Mouse (Mus musculus): ENCODE data around the gene Rspo4.

Rspo4 gene

DNA sequence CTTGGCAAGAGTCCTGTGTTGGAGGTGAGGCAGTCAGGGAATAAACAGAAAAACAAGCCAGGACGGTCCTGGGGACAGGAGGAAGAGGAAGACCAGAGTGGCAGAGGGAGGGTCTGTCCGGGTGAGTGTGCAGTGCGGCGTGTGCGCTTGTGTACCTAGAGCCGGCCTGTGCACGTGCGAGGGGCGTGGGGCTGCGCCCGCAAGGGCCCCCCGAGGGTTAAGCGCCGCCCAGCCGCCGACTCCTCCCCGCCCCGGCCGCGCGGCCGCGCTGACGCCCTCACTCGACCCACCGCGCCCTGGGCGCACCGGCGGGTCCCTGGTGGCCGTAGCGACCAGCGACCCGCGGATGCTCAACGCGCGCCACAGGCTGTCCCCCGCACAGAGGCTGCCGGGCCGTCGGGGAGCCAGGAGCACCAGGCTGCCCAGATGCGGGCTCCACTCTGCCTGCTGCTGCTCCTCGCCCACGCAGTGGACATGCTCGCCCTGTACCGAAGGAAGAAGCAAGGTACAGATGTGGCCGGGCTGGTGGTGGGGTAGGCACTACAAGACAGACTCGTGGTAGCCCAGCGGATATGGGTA, at the start of gene Rspo4:
TSS of gene Rspo4 (plus strand) at position 280 of the 579 bp plus-strand sequence.
- DNase-seq, result no peak

DNA sequence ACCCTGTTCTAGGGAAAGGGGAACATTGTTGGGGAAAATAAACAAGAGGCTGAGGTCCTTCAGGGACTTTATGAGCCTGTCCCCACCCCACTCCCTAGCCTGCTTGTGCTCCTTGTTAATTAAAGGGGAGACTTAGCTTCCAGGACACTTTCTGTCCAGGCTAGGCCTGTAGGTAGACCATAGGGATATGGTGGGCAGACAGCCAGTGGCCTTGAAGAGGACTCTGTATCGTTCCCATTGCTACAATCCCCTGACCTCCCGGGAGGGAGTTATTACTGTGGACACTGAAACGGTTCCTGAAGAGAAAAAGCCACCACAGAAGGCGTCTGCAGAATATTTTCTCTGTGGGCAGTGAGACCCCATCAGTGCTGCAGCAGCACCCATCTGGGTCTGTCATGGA, 27.1 kb upstream of the Rspo4 start:
- no peak for DNase-seq

DNA sequence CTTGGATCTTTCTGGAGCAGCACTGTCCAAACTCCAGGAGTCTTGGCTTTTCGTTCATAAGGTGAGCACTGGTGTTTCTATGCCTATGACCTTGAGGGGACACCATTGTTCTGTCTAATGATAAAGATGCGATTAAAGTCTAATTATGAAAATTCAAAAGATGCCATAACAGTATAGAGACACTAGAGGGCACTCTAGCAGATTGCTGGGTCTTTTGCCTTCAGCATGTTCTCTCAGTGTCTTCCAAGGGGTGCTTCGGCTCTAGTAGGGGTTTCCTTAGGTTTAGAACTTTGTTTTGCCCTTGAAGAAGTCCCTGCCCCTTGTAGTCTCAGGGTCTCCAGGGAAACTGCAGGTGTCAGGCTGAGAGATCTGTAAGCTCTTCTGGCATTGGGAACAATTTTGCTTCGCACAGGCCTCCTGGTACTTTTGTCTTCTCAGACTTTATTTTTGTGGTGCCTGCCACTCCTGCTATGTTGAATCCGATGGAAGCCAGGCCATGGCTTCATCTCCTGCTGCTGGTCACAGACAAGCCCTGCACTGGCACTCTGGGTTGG, 19.6 kb downstream of the Rspo4 start:
- no peak for DNase-seq

DNA sequence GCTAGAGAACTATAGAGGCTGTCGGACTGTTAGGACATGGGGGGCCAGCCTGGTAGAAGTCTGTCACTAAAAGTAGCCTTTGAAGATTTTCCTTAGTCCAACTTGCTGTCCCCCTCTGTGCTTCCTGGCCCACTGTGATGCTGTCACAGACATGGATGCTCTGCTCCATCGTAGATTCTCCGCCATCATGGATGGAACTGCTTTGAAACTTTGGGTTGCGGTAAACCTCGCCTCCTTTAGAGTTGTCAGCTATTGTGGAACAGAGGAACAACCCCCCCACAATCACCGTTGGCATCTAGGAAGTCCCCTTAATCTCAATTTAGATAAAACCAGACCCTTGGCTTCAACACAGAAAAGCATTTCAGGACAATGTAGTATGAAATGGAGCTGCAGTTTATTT, 22.2 kb downstream of the Rspo4 start:
- no peak for DNase-seq

DNA sequence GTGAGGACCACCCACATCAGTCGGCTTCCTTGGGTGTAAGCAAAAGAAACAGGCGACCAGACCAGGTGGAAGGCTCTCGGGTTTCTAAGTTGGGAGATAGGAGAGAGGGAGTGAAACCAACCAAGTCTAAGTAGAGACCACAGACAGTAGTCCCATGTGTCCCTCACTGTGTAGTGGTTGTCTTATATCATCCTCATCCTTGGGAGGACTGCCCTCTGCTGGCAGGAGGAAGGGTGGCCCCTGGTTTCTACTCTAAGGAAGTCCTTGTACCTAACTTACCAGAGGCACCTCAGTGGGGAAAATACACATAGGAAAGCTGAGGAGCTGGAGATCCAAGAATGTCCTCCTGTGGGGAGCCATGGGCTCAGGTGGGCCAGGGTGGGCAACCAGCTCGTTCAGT, 23.8 kb downstream of the Rspo4 start:
- DNase-seq, result peak; percentile 49

DNA sequence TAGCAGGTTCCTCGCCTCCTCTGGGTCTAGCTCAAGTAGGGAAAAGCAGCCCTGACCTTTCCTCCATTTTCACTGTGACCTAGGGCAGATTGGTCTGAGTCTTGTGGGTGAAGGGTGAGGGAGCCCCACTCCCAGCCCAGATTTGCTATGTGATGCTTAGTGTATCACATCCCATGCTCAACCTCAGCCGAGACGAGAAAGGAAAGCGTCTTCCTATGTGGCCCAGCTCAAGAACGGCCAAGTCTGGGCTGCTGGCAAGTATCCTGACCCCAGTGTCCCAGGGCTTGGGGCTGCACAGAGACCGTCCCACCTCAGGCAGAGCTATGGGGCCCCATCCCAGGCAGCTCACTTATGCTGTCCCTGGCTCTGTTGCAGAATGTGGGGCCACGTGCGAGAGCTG, 25.5 kb downstream of the Rspo4 start:
- no peak for DNase-seq

DNA sequence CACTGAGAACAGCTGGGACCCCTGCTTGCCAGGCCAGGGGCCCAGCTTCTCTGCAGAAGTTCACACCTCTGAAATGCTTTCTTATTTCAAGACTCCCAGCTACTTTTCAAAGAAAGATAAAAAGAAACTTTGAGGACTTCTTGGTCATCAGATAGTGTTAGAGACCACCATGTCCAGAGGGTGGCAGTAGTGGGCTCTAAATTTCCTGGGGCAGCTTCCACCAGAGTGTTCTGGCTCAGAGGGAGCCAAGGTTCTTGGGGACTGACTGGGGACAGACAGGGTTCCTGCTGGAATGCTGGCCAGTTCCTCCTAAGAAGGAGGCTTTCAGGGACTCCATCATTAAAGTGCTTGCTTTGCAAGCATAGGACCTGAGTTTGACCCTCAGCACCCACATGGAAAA, 31.8 kb downstream of the Rspo4 start:
- no peak for DNase-seq

DNA sequence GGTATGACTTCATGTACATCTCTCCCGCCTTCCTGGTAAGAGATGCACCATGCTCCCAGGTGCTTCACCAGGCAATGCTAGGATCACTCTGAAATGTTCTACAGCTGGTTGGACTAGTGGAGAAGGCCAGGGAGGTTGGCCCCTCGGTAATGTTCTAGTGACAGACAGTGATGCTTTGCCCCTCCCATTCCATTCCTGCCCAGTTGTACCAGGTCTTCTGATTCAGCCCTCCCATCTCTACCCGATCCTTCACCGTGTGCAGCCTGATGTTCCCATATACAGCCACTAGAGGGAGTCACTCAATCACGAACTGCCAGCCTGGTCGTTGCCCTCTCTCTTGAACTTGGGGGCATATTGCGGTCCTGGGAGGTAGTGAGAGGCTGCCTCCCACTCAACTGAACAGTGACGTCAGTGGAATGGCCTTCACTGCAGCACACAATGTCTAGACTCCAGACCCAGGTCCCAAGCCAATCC, 33.3 kb downstream of the Rspo4 start:
- DNase-seq, result peak; percentile 48

DNA sequence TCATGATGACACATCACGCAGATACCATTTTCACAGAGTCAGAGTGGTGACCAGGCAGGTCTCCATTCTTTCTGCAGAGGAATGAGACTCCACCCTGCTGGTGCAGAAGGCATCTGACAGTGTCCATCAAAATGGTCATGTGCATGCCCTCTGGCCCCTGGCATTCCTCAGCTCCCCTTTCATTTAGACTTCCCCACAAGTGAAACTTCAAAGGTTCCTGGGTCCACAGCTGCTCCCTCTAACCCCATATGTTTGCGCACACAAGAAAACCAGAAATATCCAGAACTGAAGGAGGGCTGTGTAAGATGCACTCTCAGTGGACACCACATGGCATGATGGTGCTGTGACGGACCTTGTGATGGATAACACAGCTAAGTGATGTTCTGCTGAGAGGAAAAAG, 35.9 kb downstream of the Rspo4 start:
- DNase-seq, result no peak

DNA sequence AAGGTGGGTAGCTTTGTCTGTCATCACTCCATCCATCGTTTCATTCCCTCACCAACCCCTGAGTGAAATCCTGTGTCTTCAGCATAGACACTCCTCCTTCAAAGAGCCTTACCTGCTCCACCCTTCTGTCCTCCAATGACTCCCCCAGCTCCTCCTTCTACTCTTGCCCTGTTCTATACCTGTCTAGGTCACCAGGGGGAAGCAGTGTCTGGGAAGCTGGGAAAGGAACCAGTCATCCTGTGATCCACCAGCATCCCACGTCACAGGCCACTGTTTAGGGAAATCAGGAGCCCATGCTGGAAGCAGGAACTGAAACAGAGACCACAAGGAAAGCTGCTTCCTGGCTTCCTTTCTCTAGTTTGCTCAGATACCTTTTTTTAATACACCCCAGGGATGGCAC, 37.0 kb downstream of the Rspo4 start:
- no peak for DNase-seq

DNA sequence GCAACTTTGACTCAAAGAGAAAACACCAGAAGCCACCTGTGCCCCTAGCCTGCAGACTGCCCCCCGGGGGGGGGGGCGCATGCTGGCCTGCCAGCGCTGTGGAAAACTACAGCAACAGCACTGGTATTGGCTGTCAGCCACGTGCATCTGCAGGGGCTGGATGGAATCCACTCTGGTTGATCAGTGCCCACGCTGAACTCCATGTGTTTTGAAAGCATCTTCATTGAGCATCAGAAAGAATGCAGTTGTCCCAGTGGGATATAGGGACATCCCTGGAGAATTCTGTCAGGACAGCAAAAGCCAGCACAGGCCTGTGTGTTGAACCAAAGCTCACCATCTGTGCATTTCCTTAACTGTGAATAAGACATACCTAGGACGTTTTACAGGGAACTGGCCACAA, 48.3 kb downstream of the Rspo4 start:
- peak; percentile 29 for DNase-seq

DNA sequence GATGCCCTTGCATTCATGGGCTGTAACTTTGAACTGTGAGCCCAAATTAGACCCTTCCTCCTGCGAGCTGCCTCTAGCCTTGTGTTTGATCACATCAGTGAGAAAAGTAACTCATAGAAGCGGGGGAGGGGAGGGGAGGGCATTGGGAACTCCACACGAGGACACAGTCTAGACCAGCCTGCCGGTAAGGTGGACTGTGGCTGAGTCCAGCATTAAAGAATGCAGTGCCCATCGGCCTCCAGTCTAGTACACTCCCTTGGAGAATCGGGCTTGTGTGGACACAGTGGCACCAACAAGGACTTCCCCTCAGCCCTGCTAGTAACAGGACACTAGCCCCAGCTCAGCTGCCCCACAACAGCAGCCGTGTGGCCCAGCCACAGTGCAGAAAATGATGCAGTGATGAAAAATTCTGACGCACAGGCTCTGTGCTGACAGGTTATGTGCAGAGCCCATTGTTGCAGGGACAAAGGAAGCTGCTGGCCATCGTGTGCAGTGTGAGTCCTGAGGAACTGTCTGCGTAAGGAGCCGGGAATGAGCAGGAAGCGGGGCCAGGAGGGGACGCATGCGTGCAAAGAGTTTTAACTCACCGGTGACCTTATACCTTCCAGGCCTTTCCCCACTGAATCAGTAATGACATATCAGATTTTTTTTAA, 50.5 kb downstream of the Rspo4 start:
- DNase-seq, result no peak

DNA sequence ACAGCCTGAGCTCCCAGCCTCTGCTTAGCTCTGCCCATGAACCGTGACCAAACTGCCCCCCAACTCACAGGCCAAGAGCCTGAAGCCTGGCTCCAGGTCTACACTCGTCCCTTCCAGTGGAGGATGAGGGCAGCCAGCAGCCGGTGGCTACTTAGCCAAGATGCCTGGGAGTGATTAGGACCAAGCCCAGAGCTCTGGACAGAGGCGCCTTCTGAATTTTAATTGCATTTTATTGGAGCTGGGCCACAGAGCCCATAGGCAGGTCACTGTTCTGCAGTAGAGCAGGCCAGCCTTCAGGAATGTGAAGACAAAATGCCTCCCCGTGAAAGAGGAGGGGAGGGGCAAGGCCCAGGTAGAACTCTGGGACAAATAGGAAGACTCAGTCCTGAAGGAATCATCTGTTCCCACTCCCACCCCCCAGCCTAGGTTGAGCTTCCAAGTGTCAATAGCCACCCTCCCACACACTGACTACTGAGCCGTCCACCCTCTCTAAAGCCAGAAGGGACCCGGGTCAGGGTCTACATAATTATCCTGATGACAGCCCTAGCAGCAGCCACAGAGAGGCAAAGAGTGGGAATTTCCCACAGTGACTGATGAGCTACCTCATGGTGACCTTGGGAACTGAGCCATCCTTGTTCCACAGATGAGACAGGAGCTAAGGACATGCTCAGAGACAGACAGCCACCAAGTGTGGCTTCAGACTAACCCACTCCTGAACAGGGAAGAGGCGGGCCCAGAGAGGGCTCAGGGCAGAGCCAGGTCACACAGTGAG, 51.7 kb downstream of the Rspo4 start:
- no peak for DNase-seq

DNA sequence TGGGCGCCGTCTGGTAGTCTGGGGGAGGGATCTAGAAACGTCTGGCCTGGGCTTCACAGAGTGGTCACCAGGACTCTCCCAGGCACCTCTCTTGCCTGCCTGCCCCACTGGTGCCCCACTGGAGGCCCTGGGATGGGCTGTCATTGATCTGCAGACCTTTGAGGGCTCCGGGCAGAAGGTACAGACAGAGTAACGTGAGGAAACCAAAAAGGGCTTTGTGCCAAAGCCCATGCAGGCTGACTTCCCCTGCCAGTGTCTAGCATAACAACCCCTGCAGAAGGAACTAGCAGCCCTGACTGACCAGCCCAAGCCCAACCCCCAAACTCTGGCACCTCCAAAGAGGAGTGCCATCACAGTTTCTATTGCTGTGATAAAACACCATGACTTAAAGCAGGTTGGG, 53.2 kb downstream of the Rspo4 start:
- DNase-seq, result no peak

DNA sequence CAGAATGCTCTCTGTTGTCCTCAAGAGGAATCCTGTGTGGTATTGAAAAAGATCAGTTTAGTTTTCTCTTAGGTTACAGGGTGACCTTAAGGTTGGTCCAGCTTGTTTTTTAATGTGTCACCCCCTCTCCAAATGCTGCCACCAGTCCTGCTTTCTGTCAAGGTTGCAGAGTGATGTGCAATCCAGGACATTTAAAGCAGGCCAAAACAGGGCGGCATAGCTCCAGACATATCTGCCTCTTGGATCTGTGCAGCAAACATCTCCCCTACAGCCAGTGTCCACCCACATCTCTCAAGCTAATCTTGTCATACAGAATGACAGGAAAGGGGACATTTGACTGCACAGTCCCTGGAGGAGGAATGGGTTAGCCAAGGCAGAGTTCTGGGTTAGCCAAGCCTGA, 55.4 kb downstream of the Rspo4 start:
- no peak for DNase-seq

DNA sequence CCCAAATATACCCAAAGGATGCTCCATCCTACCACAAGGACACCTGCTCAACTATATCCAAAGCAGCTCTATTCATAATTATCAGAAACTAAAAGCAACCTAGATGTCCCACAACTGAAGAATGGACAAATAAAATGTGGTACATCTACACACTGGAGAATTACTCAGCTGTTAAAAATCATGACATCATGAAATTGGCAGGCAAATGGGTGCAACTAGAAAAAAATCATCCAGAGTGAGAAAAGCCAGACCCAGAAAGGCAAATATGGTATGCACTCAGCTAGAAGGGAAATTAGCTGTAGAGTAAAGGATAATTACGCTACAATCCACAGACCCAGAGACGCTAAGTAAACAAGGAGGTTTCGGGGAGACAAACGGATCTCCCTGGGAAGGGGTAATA, 58.1 kb downstream of the Rspo4 start:
- no peak for DNase-seq

DNA sequence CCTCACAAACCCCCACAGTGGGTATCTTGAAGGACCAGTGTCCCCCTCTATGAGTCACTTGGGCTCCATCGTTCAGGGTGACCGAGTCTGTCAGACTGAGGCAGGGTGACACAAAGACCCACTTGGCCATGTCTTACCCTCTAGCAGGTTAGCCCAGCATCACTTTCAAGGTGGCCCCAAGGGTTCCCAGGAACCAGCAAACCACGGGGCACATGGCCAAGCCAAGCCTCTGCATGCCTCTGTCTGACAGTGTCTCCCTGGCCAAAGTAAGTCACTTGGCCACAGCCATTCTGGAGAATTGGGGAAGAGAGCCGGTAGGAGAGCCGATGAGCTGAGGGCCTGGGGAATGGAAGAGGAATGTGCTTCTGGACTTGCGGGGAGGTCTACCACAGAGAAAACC, 60.5 kb downstream of the Rspo4 start:
- DNase-seq, result no peak

DNA sequence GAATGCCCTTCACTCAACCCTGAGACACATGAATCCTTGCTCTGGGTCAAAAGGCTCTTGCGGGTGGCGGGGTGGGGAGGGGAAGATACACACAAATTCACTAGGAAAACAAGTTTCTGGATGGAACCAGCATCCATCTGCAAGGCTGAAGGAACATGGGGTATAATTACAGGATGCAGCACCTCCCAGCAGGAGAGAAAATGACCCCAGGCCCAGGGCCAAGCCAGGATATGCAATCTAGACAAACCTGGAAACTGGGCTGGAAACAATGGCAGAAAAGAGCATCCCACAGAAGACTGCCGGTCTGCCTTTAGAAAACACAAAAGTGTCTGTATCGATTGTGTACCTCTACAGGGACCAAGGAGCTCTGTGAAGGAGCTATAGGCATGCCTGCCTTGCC, 61.2 kb downstream of the Rspo4 start:
- no peak for DNase-seq

DNA sequence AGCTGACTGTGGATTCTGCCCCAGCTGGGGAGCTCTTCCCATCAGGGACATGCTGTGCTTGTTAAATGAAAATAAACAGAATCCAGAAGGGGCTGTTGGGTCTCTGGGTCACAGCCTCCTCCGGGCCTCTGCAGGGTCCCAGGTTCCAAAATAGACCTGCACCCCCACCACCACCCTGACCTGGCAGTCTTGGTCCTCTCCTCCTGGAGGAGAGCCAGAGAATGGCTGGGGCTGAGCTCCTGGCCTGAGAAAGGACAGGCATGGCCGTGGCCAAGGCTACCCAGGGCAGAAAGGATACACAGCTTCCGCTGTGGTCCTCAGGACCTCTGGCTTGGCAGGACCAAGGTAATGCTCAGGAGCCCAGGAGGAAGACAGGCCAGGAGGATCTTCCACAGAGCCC, 61.9 kb downstream of the Rspo4 start:
- DNase-seq, result no peak

DNA sequence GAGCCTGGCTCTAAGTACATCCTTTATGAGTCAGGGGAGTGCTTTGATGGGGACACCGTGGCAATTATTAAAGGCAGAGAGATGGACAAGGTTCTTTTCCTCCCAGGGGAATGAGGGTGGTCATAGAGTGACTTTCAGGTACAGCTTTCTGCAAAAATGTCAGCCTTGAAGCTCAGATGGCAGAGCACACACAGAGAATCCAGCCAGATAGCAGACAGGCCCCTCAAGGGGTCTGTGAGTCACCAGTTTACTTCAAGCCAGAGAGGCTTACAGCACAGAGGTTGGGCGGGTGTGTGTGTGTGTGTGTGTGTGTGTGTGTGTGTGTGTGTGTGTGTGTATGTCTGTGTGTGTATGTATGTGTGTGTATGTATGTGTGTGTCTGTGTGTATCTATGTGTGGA, 64.3 kb downstream of the Rspo4 start:
- no peak for DNase-seq

DNA sequence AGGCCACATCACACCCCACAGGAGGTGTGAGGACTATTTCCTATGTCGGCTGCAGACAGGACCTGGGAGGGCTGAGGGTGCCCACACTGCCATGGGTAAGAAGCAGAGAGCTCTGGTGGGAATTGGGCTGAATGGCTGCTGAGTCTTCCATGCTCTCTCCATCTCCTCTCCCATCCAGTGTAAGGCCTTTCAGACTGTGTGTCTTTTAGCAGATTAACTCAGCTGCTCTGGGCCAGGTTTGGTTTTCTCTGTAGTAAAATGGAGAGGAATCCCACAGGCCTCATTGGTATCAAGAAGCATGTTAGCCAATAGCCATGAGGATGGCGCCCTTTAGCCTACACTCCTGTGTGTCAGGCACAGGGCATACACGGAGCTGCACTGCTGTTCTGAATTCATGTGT, 66.7 kb downstream of the Rspo4 start:
- DNase-seq, result no peak

DNA sequence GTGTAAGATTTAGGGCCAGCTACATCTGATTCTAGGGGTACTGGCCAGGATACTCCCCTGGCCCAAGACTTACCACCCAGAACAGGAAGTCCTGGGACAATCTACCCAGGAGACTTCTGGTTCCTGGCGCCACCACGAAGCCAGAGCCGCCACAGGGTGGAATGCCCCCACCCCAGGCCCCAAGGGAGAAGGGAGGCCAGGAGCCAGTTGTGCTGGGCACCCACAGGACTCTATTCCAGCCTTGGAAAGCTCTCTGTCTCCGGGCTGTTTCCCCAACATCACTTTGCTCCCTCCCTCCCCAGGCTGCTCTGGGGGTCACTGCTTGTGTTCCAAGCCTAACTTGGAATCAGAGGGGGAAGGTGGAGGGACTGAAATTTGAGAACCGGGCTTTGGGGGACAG, 67.8 kb downstream of the Rspo4 start:
- DNase-seq, result no peak

DNA sequence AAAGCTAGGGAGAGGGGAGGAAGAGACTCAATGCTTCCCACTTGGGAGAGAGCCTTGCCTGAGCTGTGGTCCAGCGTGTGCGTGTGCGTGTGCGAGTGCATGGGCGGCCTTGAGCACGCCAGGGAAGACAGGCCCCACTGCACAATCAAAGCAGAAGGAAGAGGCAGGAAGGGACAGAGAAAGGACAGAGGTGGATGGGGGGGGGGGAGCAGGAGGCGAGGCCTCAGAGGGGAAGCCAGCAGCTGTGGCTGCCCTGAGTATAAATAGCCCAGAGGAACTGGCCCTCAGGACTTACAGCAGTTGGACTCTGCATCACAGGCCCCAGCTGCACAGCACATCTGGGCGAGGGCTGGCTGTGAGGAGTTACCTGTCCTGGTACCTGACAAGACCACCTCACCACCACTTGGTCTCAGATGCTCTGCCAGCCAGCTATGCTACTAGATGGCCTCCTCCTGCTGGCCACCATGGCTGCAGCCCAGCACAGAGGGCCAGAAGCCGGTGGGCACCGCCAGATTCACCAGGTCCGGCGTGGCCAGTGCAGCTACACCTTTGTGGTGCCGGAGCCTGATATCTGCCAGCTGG, 68.3 kb downstream of the Rspo4 start, which contains the start of gene Angpt4:
TSS of gene Angpt4 (plus strand) at position 292 of the 582 bp plus-strand sequence.
- DNase-seq, result no peak

DNA sequence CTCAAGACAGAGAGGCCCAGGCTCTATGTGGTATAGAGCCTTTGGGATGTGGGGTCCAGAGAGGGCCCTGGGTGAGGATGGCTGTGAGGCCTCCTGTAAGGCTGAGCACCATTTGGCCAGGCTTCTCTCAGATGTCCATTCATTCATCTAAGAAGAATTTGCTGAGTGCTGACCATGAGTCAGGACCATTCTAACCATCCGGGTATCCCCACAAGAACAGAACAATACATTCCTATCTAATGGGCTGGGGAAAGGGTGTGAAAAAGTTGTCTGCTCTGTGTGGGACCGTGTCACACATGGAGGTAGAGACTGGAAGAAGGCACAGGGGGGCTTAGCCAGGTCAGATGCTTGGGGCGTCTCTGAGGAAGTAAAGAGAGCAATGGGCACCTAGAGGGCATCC, 69.0 kb downstream of the Rspo4 start:
- no peak for DNase-seq

All from right cerebral cortex, postnatal 25 days (tissue).